Mouse (Mus musculus) gonadal fat pad, adult 2 months (tissue): Measurements from ENCODE around the gene Lyrm2. TPM values are rescaled to one million over a fixed set of nuclear protein-coding genes. Genes with fewer than 3 reads are reported as not detected.

Source experiments
- polyA plus RNA-seq: library from polyadenylated mRNA; depleted of rRNA; stranded (reverse); fragments of >200 nt; gene quantifications from 2 replicates; pipeline ENCODE4 v1.2.3, GENCODE M21; 2012; rRNA removed

Gene Lyrm2
- polyA plus RNA-seq, 1 experiment: 15.0 TPM

Other genes starting within 250 kb of the Lyrm2 start
- 0.06 TPM in 1 of 2 replicates, not detected in the other for gene Gja10, start 197.5 kb upstream of the Lyrm2 start, polyA plus RNA-seq
- gene Casp8ap2, start 184.8 kb upstream of the Lyrm2 start, polyA plus RNA-seq: 1.2 and 2.3 TPM in 2 replicates
- 6.7 and 8.6 TPM in 2 replicates for gene Mdn1, start 143.1 kb upstream of the Lyrm2 start, polyA plus RNA-seq
- gene Ankrd6, start 150.6 kb downstream of the Lyrm2 start, polyA plus RNA-seq: 0.76 and 1.7 TPM in 2 replicates
- gene Rragd, start 182.8 kb downstream of the Lyrm2 start, polyA plus RNA-seq: 2.0 and 3.1 TPM in 2 replicates
- gene Ube2j1, start 231.2 kb downstream of the Lyrm2 start, polyA plus RNA-seq: 29.5 and 31.6 TPM in 2 replicates